Comparison of ENCODE assay signal across 26 mouse cellular contexts in genomic region chr2:68792296-68792695, GRCm38 (mm10).
DNase-seq lines count a peak whose midpoint lies in the region; ATAC-seq and TF ChIP-seq lines count a peak whose summit lies in the region.
"Had no signal": no experiment of that assay in that cellular context is flagged by ENCODE, and none has a peak within 500 bp of the region (broad histone marks: within the 10 kb centered on the region; RNA-seq: fewer than 3 reads in every experiment).

No protein-coding gene starts in this region.

- H3K4me3 ChIP-seq in heart, embryonic 10.5 days: no peak overlapping the region
- H3K4me3 ChIP-seq in megakaryocyte, embryonic 14.5 days (replicated peaks): peak overlapping the region; percentile 18
- H3K4me3 ChIP-seq in heart, postnatal 0 days (ENCODE audit: low read depth, low read length): no peak overlapping the region
- H3K4me3 ChIP-seq: forebrain, embryonic 10.5 days; forebrain, embryonic 13.5 days; heart, embryonic 15.5 days; hindbrain, embryonic 12.5 days; hindbrain, embryonic 15.5 days had no signal

- H3K9me3 ChIP-seq in heart, embryonic 10.5 days: no peaks in the 10 kb centered on the region
- no peaks in the 10 kb centered on the region for H3K9me3 ChIP-seq in megakaryocyte, embryonic 14.5 days
- no peaks in the 10 kb centered on the region for H3K9me3 ChIP-seq in heart, postnatal 0 days (replicated peaks; ENCODE audit: control insufficient read depth, low read length)
- H3K9me3 ChIP-seq: forebrain, embryonic 10.5 days; forebrain, embryonic 13.5 days; G1E; heart, embryonic 15.5 days; hindbrain, embryonic 12.5 days; hindbrain, embryonic 15.5 days had no signal

- peaks cover 3% of the 10 kb centered on the region for H3K4me1 ChIP-seq in heart, embryonic 10.5 days
- peaks cover 10% of the 10 kb centered on the region for H3K4me1 ChIP-seq in megakaryocyte, embryonic 14.5 days
- peaks cover 3% of the 10 kb centered on the region for H3K4me1 ChIP-seq in heart, postnatal 0 days (ENCODE audit: control insufficient read depth, insufficient read depth)

- no peaks in the 10 kb centered on the region for H3K27me3 ChIP-seq in heart, embryonic 10.5 days (ENCODE audit: insufficient read depth, poor library complexity, severe bottlenecking)
- no peaks in the 10 kb centered on the region for H3K27me3 ChIP-seq in megakaryocyte, embryonic 14.5 days (replicated peaks)
- no peaks in the 10 kb centered on the region for H3K27me3 ChIP-seq in heart, postnatal 0 days (ENCODE audit: control insufficient read depth, insufficient read depth, low read length)
- H3K27me3 ChIP-seq: CH12.LX; forebrain, embryonic 13.5 days; heart, embryonic 15.5 days; hindbrain, embryonic 12.5 days; hindbrain, embryonic 15.5 days; Patski had no signal

- intact Hi-C loops in heart, postnatal 25 days (cut with DNase I): no loop called here

- TF ChIP-seq EP300 in heart, postnatal 0 days (IDR thresholded peaks at IDR 0.05; ENCODE audit: low read depth): no peak

- TF ChIP-seq CTCF in heart, postnatal 0 days (IDR thresholded peaks at IDR 0.05; ENCODE audit: low read depth): no peak

- no peak overlapping the region for H3K9ac ChIP-seq in heart, postnatal 0 days (replicated peaks; ENCODE audit: low read depth, low read length)
- H3K9ac ChIP-seq: forebrain, embryonic 13.5 days; heart, embryonic 15.5 days; hindbrain, embryonic 12.5 days; hindbrain, embryonic 15.5 days had no signal

- no peak overlapping the region for H3K4me2 ChIP-seq in heart, postnatal 0 days (ENCODE audit: low read depth, low read length)
- H3K4me2 ChIP-seq: forebrain, embryonic 13.5 days; heart, embryonic 15.5 days; hindbrain, embryonic 12.5 days; hindbrain, embryonic 15.5 days had no signal

- no peak for ATAC-seq in megakaryocyte, adult 5-6 weeks (ENCODE audit: poor library complexity, severe bottlenecking)
- no peak; the same call in 1 of the 2 replicates for ATAC-seq in heart, postnatal 0 days (ENCODE audit: insufficient read depth, low read depth)
- ATAC-seq: forebrain, embryonic 13.5 days; forebrain, embryonic 16.5 days; intestine, postnatal 0 days; Patski had no signal

- 50% methylated on average over 5 of the region's 5 CpGs for WGBS in heart, embryonic 10.5 days
- 37% methylated on average over 5 of the region's 5 CpGs for WGBS in heart, postnatal 0 days

- no peaks in the 10 kb centered on the region for H3K36me3 ChIP-seq in heart, embryonic 10.5 days
- no peaks in the 10 kb centered on the region for H3K36me3 ChIP-seq in megakaryocyte, embryonic 14.5 days (replicated peaks; ENCODE audit: low read length)
- no peaks in the 10 kb centered on the region for H3K36me3 ChIP-seq in heart, postnatal 0 days (replicated peaks; ENCODE audit: control insufficient read depth, insufficient read depth, low read length)
- H3K36me3 ChIP-seq: forebrain, embryonic 10.5 days; G1E; heart, embryonic 15.5 days; hindbrain, embryonic 12.5 days; hindbrain, embryonic 15.5 days had no signal

- H3K27ac ChIP-seq in heart, embryonic 10.5 days: no peak overlapping the region
- no peak overlapping the region for H3K27ac ChIP-seq in heart, postnatal 0 days (ENCODE audit: low read depth)
- H3K27ac ChIP-seq: forebrain, embryonic 10.5 days; forebrain, embryonic 13.5 days; heart, embryonic 15.5 days; hindbrain, embryonic 12.5 days; hindbrain, embryonic 15.5 days had no signal

- peak; percentile 42 to 54 for DNase-seq in heart, adult 18-20 months
- no peak for DNase-seq in heart, embryonic 10.5 days (ENCODE audit: low spot score)
- DNase-seq in heart, postnatal 0 days (ENCODE audit: low spot score): peak; percentile 29
- peak; percentile 5 for DNase-seq in heart, postnatal 25 days (ENCODE audit: low spot score)
- DNase-seq in ovary, postnatal 14 days (ENCODE audit: low spot score): no peak
- no peak for DNase-seq in retina, embryonic 14.5 days (ENCODE audit: low spot score)
- DNase-seq: adrenal gland, postnatal 10 days; adrenal gland, postnatal 36 days; B cell, adult 2 months; cerebellum, adult 18-20 months; cerebellum, adult 9-10 months; cerebellum, postnatal 14 days; gastrocnemius, postnatal 10 days; gastrocnemius, postnatal 36 days had no signal

Comparison
In these comparisons a context has a peak if more than half of its experiments do, and no peak if none do; other contexts are left out.
1. DNase-seq: peak in heart, adult 18-20 months (2 of 2), heart, postnatal 0 days (single experiment) and heart, postnatal 25 days (single experiment); none in heart, embryonic 10.5 days (single experiment), ovary, postnatal 14 days (single experiment) and retina, embryonic 14.5 days (single experiment).